8 mouse cellular contexts compared by ENCODE assay signal in the genomic region with DNA sequence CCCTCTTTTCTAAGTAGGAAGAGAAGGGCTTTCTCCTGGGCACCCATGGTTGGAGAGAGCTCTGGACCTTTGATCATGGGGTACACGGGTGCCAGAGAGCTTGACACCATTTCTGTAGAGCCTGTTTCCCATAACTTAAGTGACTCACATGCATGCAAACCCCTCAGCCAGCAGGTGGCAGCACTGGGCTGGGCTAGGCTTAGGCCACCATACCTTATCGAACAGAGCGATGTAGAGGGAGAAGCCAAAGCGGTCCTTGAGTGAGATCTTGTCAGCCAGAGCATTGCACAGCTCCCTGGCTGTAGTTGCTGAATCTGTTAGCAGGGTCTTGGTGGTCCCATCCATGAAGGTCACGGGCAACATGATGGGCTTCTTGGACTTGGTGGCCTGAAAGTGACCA. TPM values are rescaled to one million over a fixed set of nuclear protein-coding genes. Genes with fewer than 3 reads are reported as not detected.
A peak's percentile ranks its signal among the peaks of the same experiment; 100 is the strongest.
DNase-seq lines count a peak whose midpoint lies in the region; ATAC-seq and TF ChIP-seq lines count a peak whose summit lies in the region.

No protein-coding gene starts in this region.

- H3K9me3 ChIP-seq in neural tube, embryonic 15.5 days (replicated peaks), result no peaks in the 10 kb centered on the region
- H3K9me3 ChIP-seq in kidney, embryonic 14.5 days (ENCODE audit: control insufficient read depth, low read length), result no peaks in the 10 kb centered on the region
- H3K9me3 ChIP-seq in limb, embryonic 14.5 days (ENCODE audit: control insufficient read depth, low read length), result no peaks in the 10 kb centered on the region

- 38% methylated on average over 5 of the region's 5 CpGs for WGBS in neural tube, embryonic 15.5 days
- 32% methylated on average over 5 of the region's 5 CpGs for WGBS in kidney, embryonic 14.5 days
- WGBS in limb, embryonic 14.5 days, result 29% methylated on average over 5 of the region's 5 CpGs

- ATAC-seq in neural tube, embryonic 15.5 days (ENCODE audit: low FRiP score), result no peak
- peak; percentile 61; the same call in 1 of the 2 replicates for ATAC-seq in kidney, embryonic 14.5 days (ENCODE audit: low FRiP score, low TSS enrichment)
- ATAC-seq in limb, embryonic 14.5 days (ENCODE audit: low FRiP score, low read depth), result peak; percentile 42; the same call in 1 of the 2 replicates

- no peak overlapping the region for H3K9ac ChIP-seq in neural tube, embryonic 15.5 days (replicated peaks)
- H3K9ac ChIP-seq in kidney, embryonic 14.5 days (ENCODE audit: low read depth, low read length), result no peak overlapping the region
- H3K9ac ChIP-seq in limb, embryonic 14.5 days (ENCODE audit: low read depth, low read length, severe bottlenecking), result no peak overlapping the region

- DNase-seq in neural tube, embryonic 10.5 days (ENCODE audit: extremely low spot score, low spot score), result peak; percentile 87
- DNase-seq in embryo, embryonic 10.5 days (ENCODE audit: low spot score), result peak; percentile 93
- DNase-seq in gastrocnemius, postnatal 4 days (ENCODE audit: low spot score in 2 of 2), result peak; percentile 78 to 86
- peak; percentile 89 for DNase-seq in limb, embryonic 14.5 days (ENCODE audit: low spot score)
- peak; percentile 54 to 69 for DNase-seq in monocyte, adult 2 months (ENCODE audit: low read depth in 1 of 2, low spot score in 2 of 2)
- DNase-seq in spleen, postnatal 4 days (ENCODE audit: low spot score in 2 of 2), result peak; percentile 83 to 96

- no peak overlapping the region for H3K4me2 ChIP-seq in neural tube, embryonic 15.5 days
- H3K4me2 ChIP-seq in kidney, embryonic 14.5 days (replicated peaks; ENCODE audit: low read depth, low read length), result no peak overlapping the region
- H3K4me2 ChIP-seq in limb, embryonic 14.5 days (replicated peaks; ENCODE audit: low read depth, low read length, severe bottlenecking), result no peak overlapping the region

- no peak overlapping the region for H3K27ac ChIP-seq in neural tube, embryonic 15.5 days (replicated peaks)
- no peak overlapping the region for H3K27ac ChIP-seq in kidney, embryonic 14.5 days (ENCODE audit: low read depth, low read length)
- no peak overlapping the region for H3K27ac ChIP-seq in limb, embryonic 14.5 days (replicated peaks; ENCODE audit: low read depth, low read length)

- peaks cover 19% of the 10 kb centered on the region for H3K36me3 ChIP-seq in neural tube, embryonic 15.5 days
- no peaks in the 10 kb centered on the region for H3K36me3 ChIP-seq in kidney, embryonic 14.5 days (ENCODE audit: control insufficient read depth, insufficient read depth, low read length)
- peaks cover 4% of the 10 kb centered on the region; the same call in 1 of the 2 replicates for H3K36me3 ChIP-seq in limb, embryonic 14.5 days (ENCODE audit: control insufficient read depth, insufficient read depth, low read length)

- no peak for TF ChIP-seq POLR2A in limb, embryonic 14.5 days (IDR thresholded peaks at IDR 0.05; ENCODE audit: borderline replicate concordance, extremely low read depth, insufficient read depth, insufficient read length)

- H3K4me1 ChIP-seq in neural tube, embryonic 15.5 days, result no peaks in the 10 kb centered on the region
- no peaks in the 10 kb centered on the region for H3K4me1 ChIP-seq in kidney, embryonic 14.5 days (ENCODE audit: control insufficient read depth, insufficient read depth, low read length)
- H3K4me1 ChIP-seq in limb, embryonic 14.5 days (ENCODE audit: control insufficient read depth, insufficient read depth, low read length), result no peaks in the 10 kb centered on the region

- H3K27me3 ChIP-seq in neural tube, embryonic 15.5 days (replicated peaks), result no peaks in the 10 kb centered on the region
- no peaks in the 10 kb centered on the region for H3K27me3 ChIP-seq in kidney, embryonic 14.5 days (ENCODE audit: control insufficient read depth, insufficient read depth, low read length)
- no peaks in the 10 kb centered on the region for H3K27me3 ChIP-seq in limb, embryonic 14.5 days (ENCODE audit: control insufficient read depth, insufficient read depth, low read length)

- no peak overlapping the region for H3K4me3 ChIP-seq in neural tube, embryonic 15.5 days (replicated peaks)
- no peak overlapping the region for H3K4me3 ChIP-seq in kidney, embryonic 14.5 days (ENCODE audit: low read length)
- H3K4me3 ChIP-seq in limb, embryonic 14.5 days (replicated peaks; ENCODE audit: low read length), result no peak overlapping the region

RNA-seq across cellular contexts. Expression of gene Myo7a, which starts 47.7 kb away (rescaled TPM):
- polyA plus RNA-seq in neural tube, embryonic 15.5 days (2015; fragmentation: Nextera tagmentation; extraction: Ambion mirVana), result 14.4 and 16.0 TPM in 2 replicates
- 1 to 10 TPM; 7.0 to 7.1 TPM for total RNA-seq in gastrocnemius, postnatal 4 days (2021)
- polyA plus RNA-seq in kidney, embryonic 14.5 days (2014; fragmentation: Nextera tagmentation; extraction: Ambion mirVana), result 7.9 and 15.4 TPM in 2 replicates
- 18.1 and 24.0 TPM in 2 replicates for polyA plus RNA-seq in limb, embryonic 14.5 days (2012; rRNA removed)
- polyA plus RNA-seq in limb, embryonic 14.5 days (2014; fragmentation: Nextera tagmentation; extraction: Ambion mirVana), result 8.1 and 11.3 TPM in 2 replicates
